Mouse (Mus musculus) thymus, postnatal 36 days (tissue): ENCODE results near the gene Glis3.

Source experiments
- DNase-seq, 2 experiments: peaks; one replicate each; pipeline ENCODE4 v3.0.0; 2022; ENCODE audit warnings: mixed read lengths in 2 of 2

Glis3 gene

DNA sequence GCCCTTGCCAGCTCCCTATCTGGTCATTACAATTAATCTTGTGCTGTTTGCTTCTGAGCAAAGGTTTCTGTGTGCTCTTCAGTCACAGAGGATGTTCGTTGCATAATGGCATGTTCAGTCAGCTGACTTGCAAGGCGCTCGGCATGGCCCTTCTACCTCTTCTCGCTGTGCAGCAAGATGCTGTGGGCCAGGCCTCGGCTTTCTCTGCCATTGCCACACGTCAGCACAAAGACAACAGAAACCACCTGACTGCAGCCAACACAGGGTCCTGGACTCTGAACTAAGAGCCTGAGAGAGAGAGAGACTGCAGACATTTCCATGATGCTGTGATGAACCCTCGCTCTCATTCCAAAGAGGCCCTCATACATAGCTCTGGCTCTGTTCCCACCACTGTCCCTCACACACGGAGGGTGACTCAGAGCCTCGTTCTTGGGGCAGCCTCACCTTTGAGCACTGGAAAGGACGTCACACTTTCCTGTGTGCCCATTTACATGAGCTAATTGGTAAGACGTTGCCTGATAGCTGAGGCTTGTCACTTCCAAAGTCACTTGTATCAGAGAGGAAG, 380.6 kb downstream of the Glis3 start:
- peak in 1 of 2 experiments; percentile 4 for DNase-seq

- peak; percentile 33 to 60 for DNase-seq
These were observed 381.2 kb downstream of the Glis3 start for GRCm38 (mm10) chr19:28298669-28299068.

DNA sequence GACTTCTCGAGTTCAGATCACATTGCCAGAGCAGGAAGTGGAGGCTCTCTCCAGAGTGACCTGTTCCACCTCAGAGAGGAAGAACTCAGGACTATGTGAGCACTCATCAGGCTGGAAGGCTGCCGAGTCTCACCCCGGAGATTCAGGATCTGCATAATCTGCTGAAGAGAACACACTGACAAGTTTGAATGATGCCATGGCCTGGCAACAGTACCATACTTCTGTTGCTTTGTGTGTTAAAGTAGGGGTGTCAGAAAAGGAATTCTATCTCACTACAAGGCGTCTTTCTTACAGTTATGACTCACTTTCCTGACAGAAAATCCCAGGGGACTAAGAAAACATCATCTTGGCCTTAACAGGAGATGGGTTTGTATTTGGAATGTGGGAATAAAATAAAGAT, 388.3 kb downstream of the Glis3 start:
- no peak for DNase-seq

GRCm38 (mm10) chr19:28289457-28289856, 390.4 kb downstream of the Glis3 start:
- no peak for DNase-seq

DNA sequence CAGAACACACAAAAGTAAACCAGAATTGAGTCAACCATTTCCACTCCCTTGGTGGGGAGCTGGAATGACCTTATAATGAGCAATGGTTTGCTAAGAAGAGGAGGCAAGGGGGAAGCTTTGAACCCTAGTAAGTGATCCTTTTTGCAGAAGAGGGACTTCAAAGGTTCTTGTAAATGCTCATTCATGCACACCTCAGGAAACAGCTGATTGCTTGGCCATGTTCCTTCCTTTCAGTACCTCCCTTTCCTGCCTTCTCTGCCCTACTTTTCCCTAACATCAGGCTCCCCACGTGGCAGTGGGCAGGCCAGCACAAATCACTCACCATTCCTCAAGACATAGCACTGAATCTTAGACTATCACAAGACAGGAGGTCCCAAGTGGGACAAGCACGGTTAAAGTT, 392.4 kb downstream of the Glis3 start:
- DNase-seq, result no peak

DNA sequence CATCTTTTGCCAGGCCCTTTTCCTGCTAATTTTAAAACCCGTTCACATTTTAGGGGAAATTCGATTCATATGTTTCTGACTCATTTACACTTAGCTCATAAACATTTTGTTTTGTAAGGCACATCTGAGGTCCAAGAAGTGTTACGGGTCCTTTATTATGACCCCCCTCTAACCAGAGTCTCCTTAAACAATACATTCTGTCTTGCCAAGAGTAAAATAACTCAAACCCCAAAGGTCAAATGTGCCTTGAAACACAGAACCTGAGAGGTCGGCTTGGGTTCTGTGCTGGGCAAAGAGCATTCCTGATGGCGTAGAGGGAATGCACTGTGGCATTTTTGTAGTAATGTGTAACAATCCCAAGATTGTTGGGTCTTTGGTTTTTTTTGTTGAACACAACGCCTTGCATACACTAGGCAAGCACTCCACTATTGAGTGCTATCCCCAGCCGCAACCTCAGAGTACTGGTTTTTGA, 395.7 kb downstream of the Glis3 start:
- no peak for DNase-seq

- DNase-seq, result no peak
These were observed 396.4 kb downstream of the Glis3 start for GRCm38 (mm10) chr19:28283241-28284097.

- DNase-seq, result no peak
These were observed 398.5 kb downstream of the Glis3 start for GRCm38 (mm10) chr19:28281405-28281804.

DNA sequence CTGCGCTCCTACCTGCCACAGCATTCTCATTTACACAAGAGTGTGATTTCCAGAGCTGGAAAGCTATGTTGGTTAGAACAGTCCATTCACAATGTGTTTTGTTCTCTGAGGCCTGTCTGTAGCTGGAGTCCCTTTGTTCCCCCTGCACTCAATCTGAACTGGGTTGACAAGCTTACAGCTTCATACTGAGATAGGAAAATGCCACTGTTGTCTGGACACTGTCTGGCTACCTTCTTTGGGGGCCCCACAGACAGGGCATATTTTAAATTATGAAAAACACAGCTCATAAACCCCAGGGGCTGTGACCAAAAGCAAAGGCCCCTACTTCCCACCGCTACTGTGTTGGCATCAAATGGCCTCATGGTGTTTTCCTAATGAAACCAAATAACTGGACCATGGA, 402.8 kb downstream of the Glis3 start:
- no peak for DNase-seq

- no peak for DNase-seq
These were observed 405.4 kb downstream of the Glis3 start for GRCm38 (mm10) chr19:28274501-28274900.

DNA sequence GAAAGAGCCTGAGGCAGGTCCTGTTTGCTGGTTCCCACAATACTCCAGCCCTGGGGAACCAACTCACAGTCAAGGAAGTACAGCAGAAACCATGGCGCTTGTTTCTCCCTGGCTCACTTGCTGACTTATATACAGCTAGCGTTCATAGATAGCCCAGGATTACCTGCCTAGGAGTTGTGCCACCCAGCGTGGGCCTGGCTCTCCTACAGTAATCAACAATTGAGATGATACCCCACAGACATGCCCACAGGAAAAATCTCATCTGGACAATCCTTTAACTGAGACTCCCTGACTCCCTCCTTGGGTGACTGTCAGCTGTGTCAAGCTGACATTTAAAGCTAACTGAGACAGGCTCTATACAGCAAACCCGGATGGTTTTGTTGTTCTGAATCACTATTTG, 405.9 kb downstream of the Glis3 start:
- DNase-seq, result no peak

GRCm38 (mm10) chr19:28266850-28267249, 413.0 kb downstream of the Glis3 start:
- DNase-seq, result no peak

GRCm38 (mm10) chr19:28265776-28266175, 414.1 kb downstream of the Glis3 start:
- no peak for DNase-seq

DNA sequence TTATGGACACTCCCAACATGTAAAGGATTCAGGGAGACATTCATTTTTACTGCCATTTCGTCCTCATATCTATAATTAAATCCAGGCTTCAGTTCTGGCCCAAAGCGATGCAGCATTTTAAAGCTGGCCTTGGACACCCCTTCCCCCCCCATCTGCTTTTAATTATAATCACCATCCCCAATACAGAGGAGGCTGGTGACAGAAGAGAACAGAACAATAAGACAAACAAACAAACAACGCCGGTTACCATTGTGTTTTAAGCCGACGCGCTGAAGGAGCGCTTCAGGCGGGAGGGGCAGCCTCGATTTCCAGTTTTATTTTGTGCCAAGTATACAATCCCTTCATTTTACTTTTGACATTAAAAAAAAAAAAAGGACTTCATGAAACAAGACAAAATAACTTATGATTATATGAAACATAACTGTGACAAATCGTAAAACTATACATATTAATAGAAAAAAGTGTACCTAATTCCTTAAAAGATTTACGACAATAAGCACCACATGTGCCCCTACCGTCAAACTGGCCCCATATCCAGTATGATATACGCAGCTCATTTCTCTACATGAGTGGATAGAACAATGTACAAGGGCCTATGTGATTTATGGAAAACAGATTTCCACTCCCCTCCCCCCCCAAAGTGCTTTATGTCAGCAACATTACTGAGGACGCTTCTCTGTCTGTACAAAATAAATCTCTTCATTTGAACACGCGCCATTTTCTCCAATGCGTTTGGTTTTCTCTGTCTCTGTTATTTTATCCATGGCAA, 420.8 kb downstream of the Glis3 start:
- no peak for DNase-seq

DNA sequence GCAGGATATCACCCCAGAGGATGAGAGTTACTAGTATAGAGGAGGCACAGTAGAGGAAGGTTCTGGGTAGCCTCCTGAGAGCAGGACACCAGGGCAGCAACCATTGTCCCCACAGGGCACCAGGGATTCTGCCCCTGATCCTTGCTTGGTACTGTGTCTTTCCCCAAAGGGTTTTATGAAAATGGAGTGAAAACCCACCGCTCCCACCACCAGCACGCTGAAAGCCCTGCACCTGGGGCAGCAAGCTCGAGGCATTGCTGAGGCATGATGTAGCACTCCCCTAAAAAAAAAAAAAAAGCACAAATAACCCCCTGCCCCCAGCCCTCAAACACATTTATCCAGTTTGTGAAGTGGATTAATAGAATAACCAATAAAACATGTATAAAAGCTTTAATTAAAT, 421.4 kb downstream of the Glis3 start:
- DNase-seq, result no peak

DNA sequence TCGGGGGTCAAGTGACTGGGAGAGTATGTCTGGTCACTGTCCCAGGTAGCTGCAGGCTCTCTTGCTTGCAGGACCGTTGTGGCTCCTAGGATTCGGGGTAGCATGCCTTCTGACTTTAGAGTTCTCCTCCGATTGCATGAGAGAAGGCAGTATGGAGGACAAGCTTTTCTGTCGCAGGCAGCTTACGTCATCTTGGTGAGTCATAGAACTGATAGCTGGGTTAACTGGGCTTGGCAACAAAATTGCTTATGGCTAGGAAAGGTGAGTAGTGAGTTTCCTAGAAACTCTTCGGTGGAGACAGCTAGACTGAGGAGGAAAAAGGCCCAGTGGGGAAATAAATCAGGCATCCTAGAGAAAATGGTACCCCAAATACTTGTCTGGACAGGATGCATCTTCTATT, 432.5 kb downstream of the Glis3 start:
- no peak for DNase-seq

- no peak for DNase-seq
These were observed 433.7 kb downstream of the Glis3 start for GRCm38 (mm10) chr19:28246186-28246585.

DNA sequence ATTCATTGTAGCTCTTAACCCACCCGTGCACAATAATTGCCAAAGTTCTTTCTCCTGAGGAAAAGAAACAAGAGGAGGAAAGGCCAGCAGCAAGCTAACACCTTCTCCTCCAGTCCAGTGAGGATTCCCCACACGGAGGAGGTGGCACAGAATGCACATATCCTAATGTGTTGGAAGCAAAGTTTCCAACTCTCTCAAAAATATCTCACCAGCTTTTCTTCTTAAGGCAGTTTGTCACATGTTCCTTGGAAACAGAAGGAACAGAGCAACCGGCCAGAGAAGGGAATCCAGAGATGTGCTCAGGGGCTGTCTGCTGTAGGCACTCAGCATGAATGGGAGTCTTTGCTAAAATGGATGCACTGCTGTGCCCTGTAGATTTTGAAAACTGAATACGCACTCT, 441.8 kb downstream of the Glis3 start:
- DNase-seq, result no peak

GRCm38 (mm10) chr19:28237621-28238020, 442.3 kb downstream of the Glis3 start:
- no peak for DNase-seq

DNA sequence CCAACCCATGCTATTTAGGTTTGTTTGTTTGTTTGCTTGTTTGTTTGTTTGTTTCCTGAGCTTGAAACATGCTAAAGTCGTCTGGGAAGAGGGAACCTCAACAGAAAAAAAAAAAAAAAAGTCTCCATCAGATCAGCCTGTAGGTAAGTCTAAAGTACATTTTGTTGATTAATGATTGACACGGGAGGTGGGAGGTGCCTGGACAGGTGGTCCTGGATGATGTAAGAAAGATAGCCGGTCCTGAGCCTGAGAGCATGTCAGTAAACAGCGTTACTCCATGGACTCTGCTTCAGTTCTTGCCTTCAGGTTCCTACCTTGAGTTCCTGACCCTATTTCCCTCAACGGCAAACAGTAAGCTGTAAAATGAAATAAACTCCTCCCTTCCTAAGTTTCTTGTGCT, 444.3 kb downstream of the Glis3 start:
- no peak for DNase-seq

DNA sequence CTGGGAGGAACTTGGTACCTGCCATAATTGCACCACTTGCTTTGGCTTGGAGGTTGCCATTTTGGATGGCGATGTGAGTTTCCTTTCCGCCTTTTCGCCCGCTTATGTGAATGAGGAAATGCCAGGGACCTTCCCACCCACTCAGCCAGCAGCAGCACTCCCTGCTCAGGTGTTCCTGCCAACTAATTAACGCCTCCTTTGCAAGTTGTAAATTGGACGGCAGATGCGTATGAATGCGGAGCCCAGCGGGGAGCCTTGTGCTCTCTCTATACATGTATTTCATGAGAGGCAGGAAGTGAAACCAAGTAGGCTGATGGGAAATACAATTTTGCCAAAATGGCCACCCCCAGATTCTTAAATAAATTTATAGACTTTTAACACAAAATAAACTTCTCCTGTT, 444.8 kb downstream of the Glis3 start:
- DNase-seq, result no peak

- DNase-seq, result no peak
These were observed 445.2 kb downstream of the Glis3 start for GRCm38 (mm10) chr19:28234676-28235075.

- no peak for DNase-seq
These were observed 448.4 kb downstream of the Glis3 start for GRCm38 (mm10) chr19:28231511-28231910.

GRCm38 (mm10) chr19:28227526-28227925, 452.4 kb downstream of the Glis3 start:
- DNase-seq, result no peak
